Mouse (Mus musculus) lung, postnatal 4 days (tissue): ENCODE measurements around the gene Hoxd12.

ENCODE experiments used
- DNase-seq, 2 experiments: peaks; one replicate each; pipeline ENCODE4 v3.0.0; 2021

The Hoxd12 gene

DNA sequence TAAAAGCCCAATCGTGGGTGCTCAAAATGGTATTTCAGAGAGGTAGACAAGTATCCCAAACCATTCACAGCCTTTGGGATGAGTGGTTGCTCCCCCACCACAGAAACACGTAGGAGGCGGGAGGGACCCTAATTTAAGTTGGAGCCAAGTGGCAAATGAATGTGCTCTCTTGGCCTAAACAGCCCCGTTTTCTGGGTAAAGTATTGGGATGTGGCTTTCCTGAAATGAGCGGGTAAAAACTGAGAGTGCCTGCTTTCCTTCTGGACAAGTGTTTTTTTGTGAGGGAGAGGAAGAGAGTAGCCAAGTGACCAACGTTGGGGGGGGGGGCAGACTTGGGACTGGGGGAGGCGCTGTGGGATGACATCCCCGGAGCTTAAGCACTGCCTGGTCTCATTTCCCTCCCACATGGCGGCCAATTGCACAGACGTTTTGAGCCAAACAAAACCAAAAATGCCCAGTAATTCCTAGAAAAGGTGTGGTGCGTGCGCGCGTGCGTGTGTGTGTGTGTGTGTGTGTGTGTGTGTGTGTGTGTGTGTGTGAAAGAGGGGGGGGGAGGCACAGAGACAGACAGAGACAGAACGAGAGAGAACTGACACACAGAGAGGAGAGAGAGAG, 36.2 kb downstream of the Hoxd12 start:
- no peak for DNase-seq

DNA sequence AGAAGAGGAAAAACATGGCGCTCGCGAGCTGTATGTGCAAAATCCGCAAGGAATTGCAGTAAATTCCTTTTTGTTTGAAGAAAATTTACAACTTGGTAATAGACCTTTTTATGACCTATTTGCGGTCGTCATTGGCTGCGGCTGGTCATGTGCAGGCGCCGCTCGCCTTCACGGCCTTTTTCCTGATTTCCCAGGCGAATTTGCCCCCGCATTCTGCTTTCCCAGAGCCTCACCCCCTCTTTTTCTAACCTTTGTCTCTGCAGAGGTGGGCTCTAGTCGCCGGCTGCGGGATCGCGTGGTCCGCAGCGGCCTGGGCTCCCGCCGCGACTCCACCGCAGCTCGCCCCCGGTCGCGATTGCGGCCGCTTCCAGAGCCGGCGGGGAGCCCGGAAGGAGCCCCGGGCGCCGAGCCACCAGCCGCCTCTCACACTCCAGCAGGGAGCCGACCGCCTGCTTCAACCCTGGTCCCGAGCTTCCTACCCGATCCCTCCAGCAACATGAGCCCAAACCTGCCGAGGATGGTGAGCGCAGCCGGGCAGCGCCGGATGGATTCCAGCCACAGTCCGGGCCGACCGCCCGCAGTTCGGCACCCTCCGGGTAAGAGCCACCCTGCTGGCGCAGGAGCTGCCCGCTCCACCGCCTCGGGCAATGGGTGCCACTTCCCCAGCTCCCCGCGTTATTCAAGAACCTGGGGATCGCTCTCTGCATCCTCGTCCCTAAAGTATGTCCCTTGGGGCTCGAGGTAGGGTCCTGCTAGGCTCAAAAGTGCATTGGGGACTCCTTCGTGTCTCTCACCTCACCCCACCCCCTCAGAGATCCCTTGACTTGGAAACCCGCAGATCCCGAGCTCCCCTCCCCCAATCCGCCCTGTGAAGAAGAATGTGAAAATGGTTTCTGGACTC, 37.2 kb downstream of the Hoxd12 start, which contains the start of the genes Hoxd3 and Hoxd4:
Hoxd3 (plus strand) TSS at position 207 of the 901 bp plus-strand sequence.
Hoxd4 (plus strand) TSS at position 209 of the 901 bp plus-strand sequence.
- DNase-seq = no peak

DNA sequence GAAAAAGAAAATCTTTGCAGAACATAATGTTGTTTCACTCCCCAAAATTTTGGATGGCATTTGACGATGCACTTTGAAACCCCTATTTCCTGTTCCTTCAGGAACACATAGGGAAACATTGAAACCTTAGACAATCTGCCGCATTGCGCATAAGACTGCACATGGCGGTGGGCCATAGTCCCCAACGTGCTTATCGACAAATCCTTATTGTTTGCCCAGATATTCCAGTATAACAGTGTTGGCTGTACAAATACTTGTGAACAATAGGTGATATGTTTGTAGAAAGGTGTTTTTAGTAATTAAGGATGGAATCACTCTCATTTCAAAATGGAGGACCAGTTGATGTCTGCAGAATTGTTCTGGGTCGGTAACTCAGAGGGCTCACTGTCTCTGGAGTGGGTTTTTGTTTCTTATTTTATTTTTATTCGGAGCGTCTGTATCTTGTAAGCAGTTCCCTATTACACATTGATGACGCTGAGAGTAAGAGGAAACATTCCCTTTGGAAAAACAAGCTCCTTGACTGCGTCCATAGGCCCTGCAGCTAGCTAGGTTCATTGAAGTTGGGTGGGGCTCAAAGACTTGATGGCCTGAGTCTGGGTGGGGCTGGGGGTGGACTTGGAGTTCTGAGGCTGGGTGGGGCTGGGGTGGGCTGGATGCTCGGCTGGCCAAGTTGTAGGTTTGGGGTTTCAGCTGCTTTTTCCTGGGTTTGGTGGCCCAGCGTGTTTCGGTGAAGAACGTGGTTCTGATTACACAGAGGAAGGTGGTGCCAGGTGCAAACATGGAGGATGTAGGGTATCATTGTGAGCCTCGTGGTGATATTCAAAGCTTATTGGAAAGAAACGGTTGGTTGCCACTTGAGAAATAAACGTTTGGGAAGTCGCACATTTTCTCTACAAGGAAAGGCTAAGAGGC, 38.7 kb downstream of the Hoxd12 start:
- no peak for DNase-seq

DNA sequence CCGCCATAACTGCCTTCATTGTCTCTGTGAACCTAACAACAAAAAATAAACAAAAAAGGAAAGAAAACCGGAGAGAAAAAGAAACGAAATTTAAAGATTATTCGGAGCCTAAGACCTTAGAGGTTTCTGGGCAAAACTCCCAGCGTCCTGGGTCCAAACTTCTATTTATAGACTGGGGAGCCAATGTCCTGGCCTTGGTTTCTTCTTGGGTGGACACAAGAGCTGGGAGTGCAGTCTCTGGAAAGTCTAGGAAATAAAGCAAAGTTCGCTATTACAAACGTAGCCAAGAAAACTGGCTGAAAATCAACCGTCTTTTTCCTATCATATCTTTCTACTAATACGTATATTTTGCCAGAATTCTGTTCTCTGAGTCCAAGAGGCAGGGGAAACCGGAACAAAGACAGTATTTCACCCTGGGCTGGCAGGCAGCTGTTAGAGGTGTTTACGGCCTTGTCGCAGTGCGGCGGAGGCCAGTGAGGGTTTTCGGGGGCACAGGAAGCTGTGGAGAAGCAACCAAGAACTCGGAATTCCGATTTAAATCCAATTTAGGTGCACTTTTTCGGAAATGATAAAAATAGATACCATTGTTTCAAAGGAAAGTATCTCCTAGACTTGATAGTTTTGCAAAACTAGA, 39.5 kb downstream of the Hoxd12 start:
- no peak for DNase-seq

- DNase-seq = no peak
Observed at GRCm38 (mm10) chr2:74714881-74715280, 40.1 kb downstream of the Hoxd12 start.

- peak; percentile 85 to 91 for DNase-seq
Observed at GRCm38 (mm10) chr2:74715504-74716241, 40.9 kb downstream of the Hoxd12 start.

GRCm38 (mm10) chr2:74720384-74720783, 45.6 kb downstream of the Hoxd12 start:
- DNase-seq = no peak

- no peak for DNase-seq
Observed at GRCm38 (mm10) chr2:74720955-74721491, 46.2 kb downstream of the Hoxd12 start.

DNA sequence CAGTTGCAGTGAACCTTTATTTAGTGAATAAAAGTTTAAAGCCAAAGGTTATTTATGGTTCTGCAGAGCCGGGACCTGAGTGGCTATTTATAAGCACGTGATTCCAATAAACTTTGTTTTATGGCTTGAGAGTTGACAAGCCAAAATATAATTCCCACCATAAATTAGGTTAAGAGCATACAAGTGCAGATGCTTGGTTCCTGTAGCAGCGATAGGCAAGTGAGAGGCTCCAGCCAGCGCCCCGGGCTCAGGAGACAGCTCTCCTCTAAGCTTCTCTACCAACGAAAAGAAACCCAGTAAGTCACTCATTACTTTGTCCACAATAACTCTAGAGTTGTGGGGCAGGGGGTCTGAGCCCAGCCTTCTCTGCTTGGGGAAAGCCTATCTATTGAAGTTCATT, 47.1 kb downstream of the Hoxd12 start:
- DNase-seq = no peak

DNA sequence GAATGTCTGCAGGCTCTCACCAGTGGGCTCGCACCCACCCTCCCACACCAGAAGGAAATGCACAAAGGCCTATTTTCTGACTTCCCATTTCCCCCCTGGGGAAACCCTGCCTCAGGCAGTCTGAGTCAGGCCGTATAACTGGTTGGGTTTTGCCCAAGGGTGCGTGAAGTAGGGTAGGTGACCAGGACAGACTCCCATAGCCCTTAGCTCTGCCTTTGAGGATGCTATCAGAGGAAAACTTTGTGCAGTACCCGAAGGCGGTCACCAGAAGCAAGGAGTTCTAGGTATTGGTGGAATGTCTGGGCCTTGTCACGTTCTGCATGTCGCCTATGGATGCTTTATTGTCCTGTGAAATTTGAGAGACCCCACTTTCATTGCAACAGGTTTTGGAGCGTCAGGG, 48.1 kb downstream of the Hoxd12 start:
- DNase-seq = no peak

GRCm38 (mm10) chr2:74724244-74725015, 49.6 kb downstream of the Hoxd12 start:
- DNase-seq = no peak

GRCm38 (mm10) chr2:74725171-74725570, 50.4 kb downstream of the Hoxd12 start:
- no peak for DNase-seq

DNA sequence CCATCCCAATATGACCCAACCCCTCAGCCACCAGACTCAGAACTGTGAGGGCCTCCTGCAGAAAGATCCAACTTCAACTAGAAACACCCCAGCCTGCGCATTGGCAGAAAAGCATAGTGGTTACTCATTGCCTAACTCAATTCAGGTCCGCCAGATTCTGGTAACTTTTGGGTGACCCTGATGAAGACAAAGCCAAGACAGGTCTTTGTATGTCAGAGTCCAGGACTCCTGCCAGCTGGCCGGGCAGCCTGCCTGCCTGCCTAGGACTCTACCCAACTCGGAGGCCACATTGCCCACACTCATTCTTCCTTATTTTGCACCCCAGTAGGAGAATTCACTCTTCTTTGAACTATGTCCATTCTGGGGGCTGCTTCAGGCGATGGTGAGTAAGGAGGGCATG, 51.7 kb downstream of the Hoxd12 start, which contains the start of gene Gm28230:
Gm28230 (plus strand) TSS at position 178 of the 400 bp plus-strand sequence.
- DNase-seq = no peak

- DNase-seq = no peak
Observed at GRCm38 (mm10) chr2:74726973-74727639, 52.3 kb downstream of the Hoxd12 start.
